Mouse (Mus musculus) T-helper 1 cell (primary cell): Measurements from ENCODE around the gene Ston2.
"Not testable (repeated sequence)": the region's sequence is repeated elsewhere in the genome, so short reads cannot be mapped to it uniquely, and the experiment has no call there.

ENCODE experiments used
- in situ Hi-C: fragments of 300-600 bp; cut with MboI, MseI; formaldehyde crosslinking; loops from one replicate; pipeline ENCODE4 v1.15.1; 2025; ENCODE audit warnings: high pct_unique_total_duplicates

Ston2 gene

DNA sequence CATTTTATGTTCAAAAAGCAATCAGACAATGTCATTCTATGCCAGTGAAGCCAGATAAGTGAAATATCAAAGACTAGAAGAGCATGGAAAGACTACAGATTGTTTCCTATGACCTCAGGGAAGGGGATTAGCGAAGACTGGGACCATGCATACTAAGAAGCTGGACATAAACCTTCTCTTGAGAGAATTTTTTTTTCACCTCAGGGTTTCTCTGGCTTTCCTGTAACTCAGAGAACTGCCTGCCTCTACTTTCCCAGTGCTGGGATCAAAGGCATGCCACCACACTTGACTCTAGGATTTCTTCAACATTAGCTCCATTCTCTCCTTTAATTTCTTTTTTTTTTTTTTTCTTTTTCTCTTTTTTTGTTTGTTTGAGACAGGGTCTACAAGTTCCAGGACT lies 197.0 kb downstream of the Ston2 start:
- in situ Hi-C loops = no loop called here

DNA sequence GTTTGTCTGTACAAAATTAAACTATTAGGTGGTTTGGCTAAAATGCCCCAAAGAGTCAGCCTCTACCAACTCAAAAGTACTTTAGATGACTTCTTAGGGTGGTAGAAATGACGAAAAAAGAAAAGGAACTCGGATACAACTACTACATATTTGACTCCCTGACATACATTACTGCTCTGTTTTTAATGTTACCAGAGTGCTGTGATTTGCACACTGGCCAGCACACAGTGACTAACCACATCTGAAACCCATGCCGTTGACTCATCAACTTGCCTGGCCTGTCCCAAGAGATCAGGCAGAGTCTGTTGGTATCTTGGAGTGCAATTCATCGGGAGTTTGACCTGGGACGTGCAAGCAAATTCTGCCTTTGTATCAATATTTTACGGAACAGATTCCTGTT lies 197.5 kb downstream of the Ston2 start:
- in situ Hi-C loops = no loop called here

DNA sequence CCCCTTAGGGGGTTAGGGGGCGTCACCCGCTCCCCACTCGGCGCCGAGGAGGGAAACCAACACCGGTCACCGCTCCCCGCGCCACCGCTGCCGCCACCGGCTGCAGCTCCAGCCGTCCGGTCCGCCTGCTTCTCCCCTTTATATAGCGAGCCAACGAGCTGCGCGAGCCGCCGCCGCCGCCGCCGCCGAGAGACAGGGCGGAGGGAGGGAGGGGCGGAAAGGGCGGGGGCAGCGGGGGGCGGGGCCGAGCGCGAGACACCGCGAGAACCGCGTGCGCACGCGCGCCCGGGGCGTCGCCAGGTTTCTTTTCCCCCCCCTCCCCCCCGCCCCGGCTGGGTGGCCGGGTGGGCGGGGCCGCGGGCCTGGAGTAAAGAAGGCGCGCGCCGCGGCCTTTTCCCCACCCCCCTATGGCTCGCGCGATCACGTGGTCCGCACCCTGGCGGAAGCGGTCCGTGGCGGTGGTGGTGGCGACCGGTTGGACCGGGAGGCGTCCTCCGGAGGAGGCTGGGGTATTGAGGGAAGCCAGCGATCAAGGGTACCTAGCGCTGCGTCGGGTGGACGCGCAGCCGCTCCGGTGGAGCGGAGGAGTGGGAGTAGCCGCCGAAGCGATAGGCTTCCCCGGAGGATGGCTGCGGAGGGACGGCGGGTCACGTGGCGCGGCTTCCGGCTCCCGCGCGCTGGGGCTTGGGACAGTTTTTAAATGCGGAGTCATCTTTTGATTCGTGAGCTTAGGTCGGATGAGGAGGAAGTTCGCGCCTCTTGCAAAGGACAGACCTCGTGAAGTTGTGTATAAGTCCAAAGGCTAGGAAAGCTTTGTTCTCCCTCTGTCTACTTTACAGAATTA lies 198.1 kb downstream of the Ston2 start, which contains the start of gene Gtf2a1:
Gene Gtf2a1, minus strand, starts transcription at position 641 of the 844 bp plus-strand sequence.
- in situ Hi-C loops = no loop called here

DNA sequence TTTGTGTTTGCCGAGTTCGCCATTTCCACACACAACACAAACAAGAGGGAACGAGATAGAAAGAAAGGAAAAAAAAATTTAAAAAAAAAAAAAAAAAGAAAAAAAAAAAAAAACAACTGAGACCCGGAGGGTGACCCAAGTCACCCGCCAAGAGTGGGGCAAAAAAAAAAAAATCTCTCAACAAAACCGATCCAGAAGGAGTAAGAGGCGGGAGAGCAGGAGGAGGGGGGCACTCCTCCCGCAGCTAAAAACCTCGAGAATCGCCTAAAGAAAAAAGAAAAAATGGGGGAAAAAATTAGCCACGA lies 198.7 kb downstream of the Ston2 start:
- in situ Hi-C loops = no loop called here

DNA sequence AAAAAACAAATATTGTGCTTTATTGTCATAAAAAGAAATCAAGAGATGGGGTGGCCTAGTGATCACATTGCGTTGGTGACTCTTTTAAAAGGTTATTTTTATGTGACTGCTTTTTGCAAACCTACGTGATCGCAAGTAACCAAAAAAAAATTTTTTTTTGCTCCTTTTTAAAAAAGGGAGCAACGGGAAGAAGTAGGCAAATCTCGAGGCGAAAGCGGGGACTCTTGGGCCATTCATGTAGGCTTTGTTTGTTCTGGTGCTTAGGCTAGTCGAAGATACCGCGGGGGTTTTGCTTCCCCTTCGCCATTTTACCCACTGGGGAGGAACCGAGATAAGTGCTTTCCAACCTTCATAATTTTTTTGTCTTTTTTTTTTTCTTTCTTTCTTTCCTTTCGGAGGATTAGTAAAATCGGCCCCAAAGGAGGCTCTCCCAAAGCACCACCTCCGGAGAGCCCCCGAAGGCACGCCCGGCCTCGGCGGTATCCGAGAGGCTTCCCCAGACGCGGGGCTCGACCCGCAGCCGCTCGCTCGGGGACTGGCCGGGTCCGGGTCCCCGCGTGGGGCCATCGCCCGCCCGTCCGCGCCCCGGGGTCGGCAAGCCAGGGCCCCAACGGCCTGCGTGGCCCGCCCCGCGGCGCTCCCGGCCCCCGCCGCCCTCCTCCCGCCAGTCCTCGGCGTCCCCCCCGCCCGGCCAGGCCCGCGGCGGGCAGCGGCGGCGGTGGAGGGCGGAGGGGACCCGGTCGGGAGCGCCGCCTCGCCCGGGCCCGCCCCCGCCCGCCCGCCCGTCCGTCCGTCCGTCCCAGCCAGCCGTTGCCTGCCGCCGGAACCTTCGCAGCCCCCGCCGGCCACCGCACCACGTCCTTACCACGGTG lies 199.3 kb downstream of the Ston2 start:
- in situ Hi-C loops = no loop called here

DNA sequence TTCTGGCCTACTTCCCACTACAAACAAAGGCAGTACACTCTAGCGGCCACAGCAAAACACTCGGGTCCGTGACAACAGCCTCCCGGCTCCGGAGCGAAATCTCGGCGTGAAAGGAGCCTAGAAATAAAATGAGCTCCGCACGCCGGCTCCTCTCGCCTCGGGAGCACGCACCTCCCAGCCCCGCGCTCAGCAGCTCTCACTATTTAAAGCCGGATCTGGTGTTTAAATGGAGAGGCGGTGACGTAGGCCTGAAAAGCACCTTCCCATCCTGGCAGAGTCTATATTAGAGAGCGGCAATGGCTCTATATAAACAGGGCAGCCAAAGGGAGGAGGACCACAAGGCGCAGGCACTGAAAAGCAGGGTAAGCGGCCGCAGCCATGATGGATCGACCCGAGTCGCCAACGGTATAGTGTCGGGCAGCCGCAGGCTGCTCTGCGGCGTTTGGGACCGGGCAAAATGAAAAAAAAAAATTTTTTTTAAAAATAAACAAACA lies 200.0 kb downstream of the Ston2 start:
- in situ Hi-C loops = no loop called here

DNA sequence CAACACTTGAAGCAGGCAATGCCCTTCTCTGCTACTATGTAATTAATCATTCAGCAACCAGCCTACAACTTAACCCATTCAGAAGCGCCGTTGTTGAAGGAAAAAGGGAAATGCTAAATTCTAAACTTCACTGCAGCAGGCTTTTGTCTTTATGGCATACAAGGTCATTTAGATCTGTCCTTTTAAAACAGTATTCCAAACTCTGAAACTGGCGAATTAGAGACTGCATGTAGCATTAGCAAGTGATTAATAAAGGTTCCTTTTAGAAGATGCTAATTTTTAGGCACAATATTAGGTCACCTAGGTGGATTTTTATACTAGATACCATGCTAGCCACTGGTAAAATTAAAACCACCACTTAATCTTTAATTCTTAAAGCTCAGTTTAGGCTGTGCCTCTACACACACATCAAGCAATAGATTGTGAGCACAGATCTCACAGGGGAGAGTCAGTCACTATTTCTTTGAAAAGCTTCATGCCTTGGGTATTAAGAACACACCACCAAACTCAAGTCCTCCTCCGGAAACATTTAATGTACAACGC lies 200.6 kb downstream of the Ston2 start:
- in situ Hi-C loops = no loop called here

DNA sequence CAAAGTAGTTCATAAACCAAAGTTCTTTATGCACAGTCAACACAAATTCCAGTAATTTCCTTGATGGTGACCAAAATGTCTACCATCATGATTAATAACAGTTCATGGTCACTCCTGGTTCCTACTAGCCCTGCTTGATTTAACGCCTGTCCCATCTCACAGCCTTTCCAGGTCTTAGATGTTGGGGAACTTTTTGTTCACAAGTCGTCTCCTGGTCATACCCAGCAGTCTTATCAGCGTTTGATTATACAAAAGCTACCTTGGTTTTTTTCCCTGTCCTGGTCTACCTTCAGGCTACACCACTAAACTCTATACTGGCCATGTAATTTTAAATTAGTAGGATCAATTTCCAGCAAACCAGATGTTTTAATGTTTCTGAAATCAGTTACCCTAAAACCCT lies 201.1 kb downstream of the Ston2 start:
- in situ Hi-C loops = no loop called here

DNA sequence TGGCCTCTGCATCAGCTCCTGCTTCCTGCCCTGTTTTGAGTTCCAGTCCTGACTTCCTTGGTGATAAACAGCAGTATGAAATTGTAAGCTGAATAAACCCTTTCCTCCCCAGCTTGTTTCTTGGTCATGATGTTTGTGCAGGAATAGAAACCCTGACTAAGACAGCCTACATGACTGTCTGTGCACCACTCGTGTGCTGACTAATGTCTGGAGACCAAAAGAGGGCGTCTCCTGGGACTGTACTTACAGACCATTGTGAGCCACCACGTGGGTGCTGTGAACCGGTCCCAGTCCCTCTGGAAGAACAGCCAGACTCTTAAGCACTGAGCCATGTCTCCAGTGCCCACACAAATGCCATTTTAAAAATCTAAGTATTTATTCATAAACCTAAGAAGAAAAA lies 202.4 kb downstream of the Ston2 start:
- in situ Hi-C loops = not testable (repeated sequence)

DNA sequence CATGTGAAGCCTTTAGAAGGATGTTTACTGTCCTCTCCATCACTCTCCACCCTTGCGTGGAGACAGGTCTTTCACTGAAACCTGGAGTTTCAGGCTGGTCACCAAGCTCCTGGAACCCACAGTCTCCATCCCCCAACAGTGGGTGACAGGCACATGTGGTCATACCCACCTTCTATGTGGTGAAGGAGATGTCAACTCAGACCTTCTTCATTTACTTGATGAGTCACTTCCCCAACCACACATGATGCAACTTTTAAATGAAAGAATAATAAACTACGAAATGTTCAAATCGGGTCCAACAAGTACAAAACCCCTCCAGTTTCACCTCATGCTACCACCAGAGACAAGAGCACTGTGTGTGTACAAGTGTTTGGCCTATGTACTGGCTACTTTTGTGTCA lies 203.0 kb downstream of the Ston2 start:
- in situ Hi-C loops = no loop called here

DNA sequence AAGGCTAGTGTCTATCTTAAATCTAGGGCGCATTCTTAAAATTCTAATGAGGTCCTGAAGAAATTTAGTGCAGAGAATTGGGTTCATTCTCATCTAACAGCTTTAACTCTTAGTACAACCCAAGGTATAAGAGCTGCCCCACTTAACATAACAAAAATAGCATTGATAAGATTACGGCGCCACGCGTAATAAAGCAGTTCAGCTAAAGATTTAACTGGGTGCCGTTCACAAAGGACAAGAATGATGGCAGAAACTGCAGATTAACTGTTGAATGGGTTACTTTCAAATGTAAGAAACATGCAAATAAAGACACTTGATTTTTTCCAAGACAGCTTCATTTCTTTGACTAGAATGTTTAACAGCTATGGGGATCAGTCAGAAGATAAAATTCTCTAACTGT lies 204.8 kb downstream of the Ston2 start:
- in situ Hi-C loops = no loop called here
